8 mouse cellular contexts compared by ENCODE assay signal in genomic region chr4:107314479-107314805, GRCm38 (mm10). TPM values are rescaled to one million over a fixed set of nuclear protein-coding genes. Genes with fewer than 3 reads are reported as not detected.
DNase-seq lines count a peak whose midpoint lies in the region; ATAC-seq and TF ChIP-seq lines count a peak whose summit lies in the region.

No protein-coding gene starts in this region.

- peaks cover 11% of the 10 kb centered on the region; the same call in 1 of the 2 replicates for H3K4me1 ChIP-seq in spleen, adult 2 months (ENCODE audit: control insufficient read depth, insufficient read depth, insufficient read length)
- peaks cover 24% of the 10 kb centered on the region for H3K4me1 ChIP-seq in forebrain, embryonic 10.5 days
- peaks cover 19% of the 10 kb centered on the region for H3K4me1 ChIP-seq in limb, embryonic 13.5 days
- peaks cover 6% of the 10 kb centered on the region; the same call in 1 of the 2 replicates for H3K4me1 ChIP-seq in stomach, embryonic 14.5 days (ENCODE audit: control insufficient read depth, insufficient read depth, low read length)

- H3K27ac ChIP-seq in spleen, adult 2 months (ENCODE audit: insufficient read depth, low read length), result no peak overlapping the region
- H3K27ac ChIP-seq in forebrain, embryonic 10.5 days, result peak overlapping the region; percentile 78
- H3K27ac ChIP-seq in limb, embryonic 13.5 days, result no peak overlapping the region
- no peak overlapping the region for H3K27ac ChIP-seq in stomach, embryonic 14.5 days (ENCODE audit: low read length)

- H3K4me2 ChIP-seq in limb, embryonic 13.5 days (replicated peaks), result peak overlapping the region; percentile 86
- H3K4me2 ChIP-seq in stomach, embryonic 14.5 days (replicated peaks; ENCODE audit: low read depth, low read length), result peak overlapping the region; percentile 94

- WGBS in spleen, adult 2 months, result 8% methylated on average over 7 of the region's 7 CpGs
- 9% methylated on average over 7 of the region's 7 CpGs for WGBS in forebrain, embryonic 10.5 days
- WGBS in limb, embryonic 13.5 days, result 10% methylated on average over 7 of the region's 7 CpGs
- WGBS in stomach, embryonic 14.5 days, result 7% methylated on average over 7 of the region's 7 CpGs

- peak overlapping the region; percentile 98 for H3K4me3 ChIP-seq in spleen, adult 2 months (ENCODE audit: extremely low read depth, insufficient read depth, insufficient read length)
- H3K4me3 ChIP-seq in forebrain, embryonic 10.5 days, result peak overlapping the region; percentile 72
- peak overlapping the region; percentile 71 for H3K4me3 ChIP-seq in limb, embryonic 13.5 days
- peak overlapping the region; percentile 61 for H3K4me3 ChIP-seq in stomach, embryonic 14.5 days (ENCODE audit: low read depth, low read length)

- no peaks in the 10 kb centered on the region for H3K9me3 ChIP-seq in forebrain, embryonic 10.5 days
- H3K9me3 ChIP-seq in limb, embryonic 13.5 days, result no peaks in the 10 kb centered on the region
- no peaks in the 10 kb centered on the region for H3K9me3 ChIP-seq in stomach, embryonic 14.5 days (ENCODE audit: control insufficient read depth, low read depth, low read length)

- peaks cover 14% of the 10 kb centered on the region for H3K36me3 ChIP-seq in spleen, adult 2 months (ENCODE audit: control insufficient read depth, insufficient read depth, low read length)
- H3K36me3 ChIP-seq in forebrain, embryonic 10.5 days (replicated peaks), result peaks cover 20% of the 10 kb centered on the region
- peaks cover 35% of the 10 kb centered on the region for H3K36me3 ChIP-seq in limb, embryonic 13.5 days
- H3K36me3 ChIP-seq in stomach, embryonic 14.5 days (ENCODE audit: control insufficient read depth, insufficient read depth, low read length), result peaks cover 7% of the 10 kb centered on the region; the same call in 1 of the 2 replicates

- no peak for TF ChIP-seq POLR2A in spleen, adult 2 months (IDR thresholded peaks at IDR 0.05; ENCODE audit: low read depth, low read length)

- no peak for TF ChIP-seq CTCF in spleen, adult 2 months (IDR thresholded peaks at IDR 0.05; ENCODE audit: extremely low read depth, insufficient read depth, insufficient read length, insufficient replicate concordance)

- no peaks in the 10 kb centered on the region for H3K27me3 ChIP-seq in spleen, adult 2 months (ENCODE audit: control insufficient read depth, insufficient read depth, low read length)
- H3K27me3 ChIP-seq in forebrain, embryonic 10.5 days (ENCODE audit: poor library complexity, severe bottlenecking), result no peaks in the 10 kb centered on the region
- H3K27me3 ChIP-seq in limb, embryonic 13.5 days, result no peaks in the 10 kb centered on the region
- no peaks in the 10 kb centered on the region for H3K27me3 ChIP-seq in stomach, embryonic 14.5 days (ENCODE audit: control insufficient read depth, insufficient read depth, low read length)

- no peak for DNase-seq in spleen, adult 2 months (ENCODE audit: low read depth in 1 of 2, low spot score in 2 of 2)
- DNase-seq in spleen, postnatal 10 days (ENCODE audit: low spot score in 2 of 2), result no peak
- no peak for DNase-seq in forebrain, embryonic 10.5 days (ENCODE audit: extremely low spot score, low spot score)
- no peak for DNase-seq in left cerebral cortex, postnatal 4 days
- DNase-seq in yolk sac, embryonic 10.5 days (ENCODE audit: low spot score), result no peak
- DNase-seq in layer of hippocampus, adult 9-10 months (ENCODE audit: low spot score), result no peak

- peak overlapping the region; percentile 70 for H3K9ac ChIP-seq in limb, embryonic 13.5 days
- H3K9ac ChIP-seq in stomach, embryonic 14.5 days (replicated peaks; ENCODE audit: low read depth, low read length), result peak overlapping the region; percentile 41

- ATAC-seq in limb, embryonic 13.5 days (ENCODE audit: low FRiP score, low read depth), result no peak
- no peak for ATAC-seq in stomach, embryonic 14.5 days (ENCODE audit: insufficient number of reproducible peaks, insufficient read depth, low FRiP score, low read depth)

- intact Hi-C loops in left cerebral cortex, postnatal 4 days (cut with DNase I), result loop anchor here (5.0 kb wide), 1 partner anchor 62 kb away; the partner anchor contains the start of genes Hspb11 and Lrrc42

RNA-seq across cellular contexts. Expression of gene Yipf1, which starts 0.3 kb away (rescaled TPM):
- polyA plus RNA-seq in spleen, adult 2 months (2012; rRNA removed), result 21.4 and 23.7 TPM in 2 replicates
- polyA plus RNA-seq in forebrain, embryonic 10.5 days (2016; fragmentation: Nextera tagmentation; extraction: Ambion mirVana), result 37.1 and 38.8 TPM in 2 replicates
- 58.3 and 58.8 TPM in 2 replicates for polyA plus RNA-seq in limb, embryonic 13.5 days (2015; fragmentation: Nextera tagmentation; extraction: Ambion mirVana)
- 55.3 and 57.1 TPM in 2 replicates for polyA plus RNA-seq in stomach, embryonic 14.5 days (2014; fragmentation: Nextera tagmentation; extraction: Ambion mirVana)
- total RNA-seq in left cerebral cortex, postnatal 4 days (2021), result 10 to 100 TPM; 42.4 to 46.0 TPM

RNA-seq across cellular contexts. Expression of gene Dio1, which starts 7.5 kb away (rescaled TPM):
- polyA plus RNA-seq in spleen, adult 2 months (2012; rRNA removed), result 0.06 and 0.40 TPM in 2 replicates
- polyA plus RNA-seq in forebrain, embryonic 10.5 days (2016; fragmentation: Nextera tagmentation; extraction: Ambion mirVana), result not detected in 2 replicates
- not detected in 2 replicates for polyA plus RNA-seq in limb, embryonic 13.5 days (2015; fragmentation: Nextera tagmentation; extraction: Ambion mirVana)
- polyA plus RNA-seq in stomach, embryonic 14.5 days (2014; fragmentation: Nextera tagmentation; extraction: Ambion mirVana), result not detected in 2 replicates
- not detected for total RNA-seq in left cerebral cortex, postnatal 4 days (2021)

RNA-seq across cellular contexts. Expression of gene Ndc1, which starts 53.1 kb away (rescaled TPM):
- 10.6 and 15.9 TPM in 2 replicates for polyA plus RNA-seq in spleen, adult 2 months (2012; rRNA removed)
- polyA plus RNA-seq in forebrain, embryonic 10.5 days (2016; fragmentation: Nextera tagmentation; extraction: Ambion mirVana), result 55.3 and 62.2 TPM in 2 replicates
- 32.7 and 35.6 TPM in 2 replicates for polyA plus RNA-seq in limb, embryonic 13.5 days (2015; fragmentation: Nextera tagmentation; extraction: Ambion mirVana)
- polyA plus RNA-seq in stomach, embryonic 14.5 days (2014; fragmentation: Nextera tagmentation; extraction: Ambion mirVana), result 35.5 and 37.3 TPM in 2 replicates
- 10 to 100 TPM; 17.8 to 18.0 TPM for total RNA-seq in left cerebral cortex, postnatal 4 days (2021)
